Mouse (Mus musculus) limb, embryonic 11.5 days (tissue): ENCODE data around the gene Ctsz. TPM values are rescaled to one million over a fixed set of nuclear protein-coding genes. Genes with fewer than 3 reads are reported as not detected.

ENCODE experiments used
- ATAC-seq: fragments of 200-750 bp; cut with Nextera tagmentation; 2 replicates; pipeline ENCODE4 v1.8.0; 2017; ENCODE audit warnings: low read depth; ENCODE audit not compliant: insufficient number of reproducible peaks, low FRiP score, low TSS enrichment
- DNase-seq: peaks from one replicate; pipeline ENCODE4 v3.0.0-alpha.2; 2015; ENCODE audit warnings: low spot score
- H3K27ac ChIP-seq: fragments of 300-500 bp; sonication (generic); replicated peaks from 2 replicates; pipeline ENCODE4 v1.5.1; 2014; ENCODE audit warnings: low read depth, mild to moderate bottlenecking, low read length
- H3K27me3 ChIP-seq: fragments of 300-500 bp; sonication (generic); 2 replicates; pipeline ENCODE4 v1.6.1; 2014; ENCODE audit warnings: mild to moderate bottlenecking, low read length, mixed read lengths; ENCODE audit not compliant: control insufficient read depth, insufficient read depth
- H3K36me3 ChIP-seq: fragments of 300-500 bp; sonication (generic); 2 replicates; pipeline ENCODE4 v1.6.1; 2014; ENCODE audit warnings: mild to moderate bottlenecking, low read length, moderate library complexity, mixed read lengths; ENCODE audit not compliant: control insufficient read depth, insufficient read depth
- H3K4me1 ChIP-seq: fragments of 300-500 bp; sonication (generic); 2 replicates; pipeline ENCODE4 v1.6.1; 2014; ENCODE audit warnings: low read length, mixed read lengths; ENCODE audit not compliant: control insufficient read depth, insufficient read depth
- H3K4me2 ChIP-seq: fragments of 300-500 bp; sonication (generic); 2 replicates; pipeline ENCODE4 v1.6.1; 2014; ENCODE audit warnings: low read depth, mild to moderate bottlenecking, moderate library complexity; ENCODE audit not compliant: severe bottlenecking
- H3K4me3 ChIP-seq: fragments of 300-500 bp; sonication (generic); 2 replicates; pipeline ENCODE4 v1.5.1; 2014; ENCODE audit warnings: low read depth, low read length
- H3K9ac ChIP-seq: fragments of 300-500 bp; sonication (generic); 2 replicates; pipeline ENCODE4 v1.6.1; 2014; ENCODE audit warnings: mild to moderate bottlenecking, low read length
- H3K9me3 ChIP-seq: fragments of 300-500 bp; sonication (generic); 2 replicates; pipeline ENCODE4 v1.6.1; 2016; ENCODE audit warnings: low read length; ENCODE audit not compliant: control insufficient read depth
- WGBS: fragments of 180-500 bp; shearing (Covaris S2); extraction: QIAGEN DNeasy Blood & Tissue Kit; methylation state at CpG from one replicate; pipeline ENCODE4 v1.1.7; 2014; 5-methylcytosine and 5-hydroxymethylcytosine counted together
- polyA plus RNA-seq: library from polyadenylated mRNA; unstranded; fragments of >200 nt; fragmentation: Nextera tagmentation; extraction: Ambion mirVana; gene quantifications from 2 replicates; pipeline ENCODE4 v1.2.1, GENCODE M21; 2014

Gene Ctsz
- polyA plus RNA-seq, 1 experiment from 2014 or later: 106 TPM

GRCm38 (mm10) chr2:174470786-174471405, 32.1 kb upstream of the Ctsz start:
- WGBS: 96% methylated on average over 7 of the region's 7 CpGs
- H3K9ac ChIP-seq: no peak overlapping the region
- no peak for DNase-seq
- H3K9me3 ChIP-seq: no peaks in the 10 kb centered on the region
- 0 out of 2 replicates have a peak, but pooled peaks cover 3% of the 10 kb centered on the region for H3K4me1 ChIP-seq
- ATAC-seq: no peak
- peaks cover 4% of the 10 kb centered on the region for H3K36me3 ChIP-seq
- H3K27me3 ChIP-seq: no peaks in the 10 kb centered on the region
- H3K4me3 ChIP-seq: no peak overlapping the region
- H3K27ac ChIP-seq: no peak overlapping the region
- no peak overlapping the region for H3K4me2 ChIP-seq

- Histone ChIP-seq H3K4me1 (0 out of 2 replicates have a peak, but pooled peaks cover 3% of the 10 kb centered on the region), H3K9ac (no peak overlapping the region), H3K27ac (no peak overlapping the region), H3K4me2 (no peak overlapping the region), H3K36me3 (peaks cover 4% of the 10 kb centered on the region), H3K4me3 (no peak overlapping the region), H3K27me3 (no peaks in the 10 kb centered on the region), H3K9me3 (no peaks in the 10 kb centered on the region)
- ATAC-seq: no peak
- DNase-seq: no peak
- 93% methylated on average over 4 of the region's 4 CpGs for WGBS
Observed at GRCm38 (mm10) chr2:174470333-174470732, 31.5 kb upstream of the Ctsz start.

GRCm38 (mm10) chr2:174463789-174464523, 25.1 kb upstream of the Ctsz start, which contains the start of gene Atp5e:
Gene Atp5e, minus strand, starts transcription at chr2:174464105.
- H3K9me3 ChIP-seq: no peaks in the 10 kb centered on the region
- H3K9ac ChIP-seq: peak within 1 kb of the TSS; percentile 88
- peak within 1 kb of the TSS; percentile 82 for H3K4me3 ChIP-seq
- peak within 1 kb of the TSS; percentile 75 for H3K4me2 ChIP-seq
- no peaks in the 10 kb centered on the region; the same call in 1 of the 2 replicates for H3K36me3 ChIP-seq
- H3K27ac ChIP-seq: no peak within 1 kb of the TSS
- no peaks in the 10 kb centered on the region for H3K27me3 ChIP-seq
- peak; percentile 98 for ATAC-seq
- H3K4me1 ChIP-seq: no peaks in the 10 kb centered on the region
- 2% methylated on average over 48 of the region's 48 CpGs for WGBS
- peak; percentile 96 for DNase-seq

GRCm38 (mm10) chr2:174463370-174463769, 24.5 kb upstream of the Ctsz start:
- DNase-seq: peak; percentile 41
- H3K9ac ChIP-seq: peak overlapping the region; percentile 88
- H3K27ac ChIP-seq: no peak overlapping the region
- H3K36me3 ChIP-seq: no peaks in the 10 kb centered on the region; the same call in 1 of the 2 replicates
- peak; percentile 14; the same call in 1 of the 2 replicates for ATAC-seq
- no peaks in the 10 kb centered on the region for H3K9me3 ChIP-seq
- 48% methylated on average over 10 of the region's 10 CpGs for WGBS
- no peaks in the 10 kb centered on the region for H3K4me1 ChIP-seq
- peak overlapping the region; percentile 82 for H3K4me3 ChIP-seq
- peak overlapping the region; percentile 75 for H3K4me2 ChIP-seq
- no peaks in the 10 kb centered on the region for H3K27me3 ChIP-seq

- Histone ChIP-seq H3K9me3 (no peaks in the 10 kb centered on the region), H3K27me3 (no peaks in the 10 kb centered on the region), H3K36me3 (no peaks in the 10 kb centered on the region; the same call in 1 of the 2 replicates), H3K4me2 (no peak overlapping the region), H3K4me3 (no peak overlapping the region), H3K4me1 (no peaks in the 10 kb centered on the region), H3K27ac (no peak overlapping the region), H3K9ac (no peak overlapping the region)
- no peak for ATAC-seq
- WGBS: 78% methylated on average over 2 of the region's 2 CpGs
- DNase-seq: no peak
Observed at GRCm38 (mm10) chr2:174459365-174459764, 20.5 kb upstream of the Ctsz start.

GRCm38 (mm10) chr2:174453681-174454080, 14.8 kb upstream of the Ctsz start:
- Histone ChIP-seq H3K9ac (no peak overlapping the region), H3K27ac (no peak overlapping the region), H3K4me3 (no peak overlapping the region), H3K4me1 (no peaks in the 10 kb centered on the region), H3K4me2 (no peak overlapping the region), H3K9me3 (no peaks in the 10 kb centered on the region), H3K27me3 (no peaks in the 10 kb centered on the region), H3K36me3 (no peaks in the 10 kb centered on the region)
- 70% methylated on average over 7 of the region's 7 CpGs for whole genome bisulfite sequencing
- ATAC-seq: no peak
- no peak for DNase-seq

- Histone ChIP-seq H3K4me1 (no peaks in the 10 kb centered on the region), H3K27ac (no peak within 1 kb of the TSS), H3K27me3 (no peaks in the 10 kb centered on the region), H3K4me2 (no peak within 1 kb of the TSS), H3K9ac (no peak within 1 kb of the TSS), H3K4me3 (no peak within 1 kb of the TSS), H3K9me3 (no peaks in the 10 kb centered on the region), H3K36me3 (no peaks in the 10 kb centered on the region)
- no peak for DNase-seq
- ATAC-seq: no peak
- 64% methylated on average over 4 of the region's 4 CpGs for WGBS
Observed at GRCm38 (mm10) chr2:174450353-174450752, 11.5 kb upstream of the Ctsz start, which contains the start of gene Tubb1. Gene Tubb1, plus strand, starts transcription at chr2:174450695.

- H3K4me1 ChIP-seq: no peaks in the 10 kb centered on the region
- H3K9ac ChIP-seq: no peak overlapping the region
- ATAC-seq: no peak
- H3K27me3 ChIP-seq: no peaks in the 10 kb centered on the region
- no peaks in the 10 kb centered on the region for H3K36me3 ChIP-seq
- 85% methylated on average over 4 of the region's 4 CpGs for WGBS
- no peak for DNase-seq
- H3K9me3 ChIP-seq: no peaks in the 10 kb centered on the region
- no peak overlapping the region for H3K4me2 ChIP-seq
- no peak overlapping the region for H3K27ac ChIP-seq
- H3K4me3 ChIP-seq: no peak overlapping the region
Observed at GRCm38 (mm10) chr2:174448405-174448804, 9.6 kb upstream of the Ctsz start.
